Mouse (Mus musculus): ENCODE measurements around the gene 4833423E24Rik. TPM values are rescaled to one million over a fixed set of nuclear protein-coding genes. Genes with fewer than 3 reads are reported as not detected.

The 4833423E24Rik gene
- polyA plus RNA-seq (2012; rRNA removed): not detected in 2 replicates

DNA sequence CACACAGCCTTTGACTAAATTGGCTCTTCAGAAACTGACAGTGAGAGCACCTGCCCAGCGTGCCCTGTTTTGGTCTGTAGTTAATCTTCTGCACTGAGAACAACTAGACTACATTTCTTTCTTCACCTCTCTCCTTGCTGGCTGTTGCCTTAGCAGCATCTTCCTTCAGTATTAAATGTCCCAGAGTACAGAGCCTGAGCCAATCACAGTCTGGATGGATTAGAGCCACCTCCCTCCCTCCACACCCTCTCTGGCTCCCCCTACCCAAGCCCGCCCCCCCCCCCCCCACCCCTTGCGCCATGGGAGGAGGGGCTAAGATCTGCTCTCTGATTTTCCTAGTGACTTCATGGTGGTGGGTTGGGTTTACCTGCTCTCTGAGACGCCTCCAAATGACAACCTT is at the start of gene 4833423E24Rik:
Gene 4833423E24Rik (minus strand): TSS at position 146 of the 400 bp plus-strand sequence.
- WGBS: 23% methylated on average over 4 of the region's 4 CpGs
- no peaks in the 10 kb centered on the region for H3K36me3 ChIP-seq (ENCODE audit: control insufficient read depth, insufficient read depth, low read length)
- H3K27me3 ChIP-seq (replicated peaks; ENCODE audit: control insufficient read depth, insufficient read depth, low read length): no peaks in the 10 kb centered on the region
- no peak within 1 kb of the TSS for H3K4me3 ChIP-seq (ENCODE audit: insufficient read depth, low read depth, low read length)
- DNase-seq: no peak
- H3K4me1 ChIP-seq (ENCODE audit: control insufficient read depth, insufficient read depth, low read length): no peaks in the 10 kb centered on the region
- no peak for TF ChIP-seq CTCF (conservative IDR thresholded peaks at IDR 0.05; ENCODE audit: insufficient read depth, insufficient read length, low read depth, low read length)
- no peak for TF ChIP-seq POLR2A (IDR thresholded peaks at IDR 0.05; ENCODE audit: low read depth, low read length)
- H3K27ac ChIP-seq (ENCODE audit: insufficient read depth, low read depth, low read length): no peak within 1 kb of the TSS

DNA sequence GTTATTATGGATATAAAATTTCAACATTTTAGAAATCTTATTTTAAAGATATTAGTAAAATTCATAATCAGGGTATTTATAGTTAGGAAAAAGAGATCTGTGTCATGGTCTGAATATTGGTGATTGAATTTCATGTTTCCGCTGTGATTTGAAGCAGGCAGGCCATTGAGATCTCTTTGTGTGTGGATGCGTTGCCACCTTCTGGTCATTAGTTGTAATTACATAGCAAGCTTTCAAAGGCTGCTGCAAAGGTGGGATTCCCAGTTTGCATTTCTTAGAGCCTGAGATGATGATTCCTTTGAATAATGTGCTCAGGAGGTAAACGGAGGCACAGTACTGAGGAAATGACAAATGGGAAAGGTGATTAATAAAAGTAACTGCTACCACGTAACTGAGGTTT is 42.4 kb upstream of the 4833423E24Rik start:
- TF ChIP-seq POLR2A (IDR thresholded peaks at IDR 0.05; ENCODE audit: low read depth, low read length): no peak
- peak; percentile 54 for TF ChIP-seq CTCF (conservative IDR thresholded peaks at IDR 0.05; ENCODE audit: insufficient read depth, insufficient read length, low read depth, low read length)
- H3K27me3 ChIP-seq (replicated peaks; ENCODE audit: control insufficient read depth, insufficient read depth, low read length): no peaks in the 10 kb centered on the region
- H3K27ac ChIP-seq (ENCODE audit: insufficient read depth, low read depth, low read length): no peak overlapping the region
- DNase-seq: peak; percentile 41
- WGBS: 24% methylated on average over 4 of the region's 4 CpGs
- no peak overlapping the region for H3K4me3 ChIP-seq (ENCODE audit: insufficient read depth, low read depth, low read length)
- no peaks in the 10 kb centered on the region for H3K36me3 ChIP-seq (ENCODE audit: control insufficient read depth, insufficient read depth, low read length)
- no peaks in the 10 kb centered on the region for H3K4me1 ChIP-seq (ENCODE audit: control insufficient read depth, insufficient read depth, low read length)

DNA sequence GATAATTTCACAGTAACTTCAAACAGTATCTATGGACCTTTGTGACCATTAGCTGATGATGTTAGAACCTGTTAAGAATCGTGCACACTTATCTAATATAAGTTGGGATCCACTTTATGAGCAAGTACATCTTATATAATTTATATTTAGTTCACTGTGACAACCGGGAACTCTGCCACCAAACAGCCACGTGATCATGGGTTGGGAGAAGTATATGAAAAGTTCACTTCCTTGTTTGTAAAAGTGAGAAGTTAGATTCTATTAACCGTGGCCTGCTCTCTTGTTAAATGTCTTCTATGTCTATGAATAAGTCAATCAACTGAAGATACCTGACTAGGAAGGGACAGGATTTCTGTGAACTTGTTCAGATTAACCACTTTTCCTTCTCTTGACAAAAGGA is 41.4 kb upstream of the 4833423E24Rik start:
- WGBS: 38% methylated on average over 4 of the region's 4 CpGs
- no peak for TF ChIP-seq POLR2A (IDR thresholded peaks at IDR 0.05; ENCODE audit: low read depth, low read length)
- TF ChIP-seq CTCF (conservative IDR thresholded peaks at IDR 0.05; ENCODE audit: insufficient read depth, insufficient read length, low read depth, low read length): no peak
- Histone ChIP-seq H3K4me3 (ENCODE audit: insufficient read depth, low read depth, low read length) (no peak overlapping the region), H3K4me1 (ENCODE audit: control insufficient read depth, insufficient read depth, low read length) (no peaks in the 10 kb centered on the region), H3K27me3 (replicated peaks; ENCODE audit: control insufficient read depth, insufficient read depth, low read length) (no peaks in the 10 kb centered on the region), H3K36me3 (ENCODE audit: control insufficient read depth, insufficient read depth, low read length) (no peaks in the 10 kb centered on the region), H3K27ac (ENCODE audit: insufficient read depth, low read depth, low read length) (no peak overlapping the region)
- no peak for DNase-seq

DNA sequence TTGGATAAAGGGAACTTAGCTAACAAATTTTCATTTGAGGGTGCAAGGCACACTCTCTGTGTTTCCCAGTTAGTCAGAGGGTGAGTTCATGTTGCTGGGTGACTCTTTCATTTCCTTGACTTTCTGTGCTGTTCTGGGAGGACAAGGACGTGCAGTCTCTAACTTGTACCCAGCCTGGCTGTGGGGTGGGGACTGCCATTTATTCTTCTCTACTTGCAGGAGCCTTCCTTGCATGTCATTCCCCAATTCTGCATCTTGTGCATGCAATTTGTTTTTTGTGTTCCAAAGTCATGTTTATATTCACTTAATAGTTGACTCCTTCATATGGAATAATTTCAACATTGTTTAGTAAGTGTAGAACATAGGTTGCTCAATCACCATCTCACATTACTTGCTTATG is 36.0 kb upstream of the 4833423E24Rik start:
- 56% methylated on average over 1 of the region's 1 CpGs for WGBS
- H3K4me3 ChIP-seq (ENCODE audit: insufficient read depth, low read depth, low read length): no peak overlapping the region
- H3K4me1 ChIP-seq (ENCODE audit: control insufficient read depth, insufficient read depth, low read length): no peaks in the 10 kb centered on the region
- no peak for DNase-seq
- no peak for TF ChIP-seq CTCF (conservative IDR thresholded peaks at IDR 0.05; ENCODE audit: insufficient read depth, insufficient read length, low read depth, low read length)
- no peak for TF ChIP-seq POLR2A (IDR thresholded peaks at IDR 0.05; ENCODE audit: low read depth, low read length)
- no peaks in the 10 kb centered on the region; the same call in 1 of the 2 replicates for H3K27me3 ChIP-seq (replicated peaks; ENCODE audit: control insufficient read depth, insufficient read depth, low read length)
- H3K27ac ChIP-seq (ENCODE audit: insufficient read depth, low read depth, low read length): no peak overlapping the region
- H3K36me3 ChIP-seq (ENCODE audit: control insufficient read depth, insufficient read depth, low read length): no peaks in the 10 kb centered on the region

DNA sequence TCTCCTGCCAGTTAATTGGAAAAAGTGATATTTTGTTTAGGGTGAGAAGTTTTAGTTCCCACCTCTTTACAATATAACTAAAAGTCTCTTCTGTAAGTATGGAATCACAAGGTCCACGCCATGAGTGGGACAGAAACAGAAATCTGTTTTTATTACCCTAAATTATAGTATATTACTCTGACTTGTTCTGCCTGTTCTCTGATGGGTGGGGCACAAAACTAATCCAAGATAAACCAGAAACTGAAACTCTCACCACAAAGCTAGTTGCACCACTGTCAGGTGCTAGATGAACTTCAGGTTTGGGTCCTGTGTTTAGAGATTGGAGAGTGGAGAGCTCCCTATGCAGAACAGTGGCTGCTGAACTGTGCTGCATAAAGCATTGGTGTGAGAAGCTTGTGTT is 15.1 kb upstream of the 4833423E24Rik start:
- TF ChIP-seq CTCF (conservative IDR thresholded peaks at IDR 0.05; ENCODE audit: insufficient read depth, insufficient read length, low read depth, low read length): no peak
- no peak for TF ChIP-seq POLR2A (IDR thresholded peaks at IDR 0.05; ENCODE audit: low read depth, low read length)
- H3K4me1 ChIP-seq (ENCODE audit: control insufficient read depth, insufficient read depth, low read length): no peaks in the 10 kb centered on the region
- no peaks in the 10 kb centered on the region for H3K36me3 ChIP-seq (ENCODE audit: control insufficient read depth, insufficient read depth, low read length)
- no peak overlapping the region for H3K27ac ChIP-seq (ENCODE audit: insufficient read depth, low read depth, low read length)
- WGBS: 54% methylated on average over 1 of the region's 1 CpGs
- DNase-seq: no peak
- H3K4me3 ChIP-seq (ENCODE audit: insufficient read depth, low read depth, low read length): no peak overlapping the region
- H3K27me3 ChIP-seq (replicated peaks; ENCODE audit: control insufficient read depth, insufficient read depth, low read length): no peaks in the 10 kb centered on the region

DNA sequence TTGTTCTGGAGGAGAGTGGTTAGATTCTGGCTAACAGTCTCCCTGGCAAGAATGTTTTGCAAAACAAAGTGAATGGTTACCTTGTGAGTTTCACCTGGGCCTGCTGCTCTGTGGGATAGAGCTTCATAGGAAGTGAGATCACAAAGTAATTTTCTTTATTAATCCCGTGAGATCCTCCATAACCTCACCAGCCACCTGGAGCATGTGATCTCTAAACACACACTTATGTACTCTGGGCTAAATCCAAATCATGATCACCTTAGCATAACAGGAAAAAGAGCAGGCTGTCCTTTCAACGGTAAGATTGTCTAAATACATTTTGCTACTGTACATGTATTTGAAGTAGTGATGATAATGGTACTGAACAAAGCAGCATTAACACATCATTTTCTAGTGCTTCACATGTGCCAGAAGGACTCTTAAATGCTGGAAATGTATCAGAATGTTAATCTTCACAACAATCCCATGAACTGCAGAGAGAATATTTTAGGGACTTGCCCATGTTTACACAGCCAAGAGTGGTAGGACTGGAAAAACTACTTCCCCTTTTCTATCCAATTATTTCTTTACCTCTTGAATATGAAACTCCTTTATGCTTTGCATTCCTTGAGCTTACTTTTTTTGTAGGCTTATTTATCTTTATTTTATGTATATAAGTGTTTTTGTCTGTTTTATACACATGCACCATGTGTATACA is 13.4 kb upstream of the 4833423E24Rik start:
- Histone ChIP-seq H3K4me3 (ENCODE audit: insufficient read depth, low read depth, low read length) (no peak overlapping the region), H3K27ac (ENCODE audit: insufficient read depth, low read depth, low read length) (no peak overlapping the region), H3K4me1 (ENCODE audit: control insufficient read depth, insufficient read depth, low read length) (no peaks in the 10 kb centered on the region), H3K36me3 (ENCODE audit: control insufficient read depth, insufficient read depth, low read length) (no peaks in the 10 kb centered on the region), H3K27me3 (replicated peaks; ENCODE audit: control insufficient read depth, insufficient read depth, low read length) (no peaks in the 10 kb centered on the region)
- DNase-seq: no peak
- WGBS: 73% methylated on average over 2 of the region's 2 CpGs
- TF ChIP-seq POLR2A (IDR thresholded peaks at IDR 0.05; ENCODE audit: low read depth, low read length) (no peak), CTCF (conservative IDR thresholded peaks at IDR 0.05; ENCODE audit: insufficient read depth, insufficient read length, low read depth, low read length) (no peak)

DNA sequence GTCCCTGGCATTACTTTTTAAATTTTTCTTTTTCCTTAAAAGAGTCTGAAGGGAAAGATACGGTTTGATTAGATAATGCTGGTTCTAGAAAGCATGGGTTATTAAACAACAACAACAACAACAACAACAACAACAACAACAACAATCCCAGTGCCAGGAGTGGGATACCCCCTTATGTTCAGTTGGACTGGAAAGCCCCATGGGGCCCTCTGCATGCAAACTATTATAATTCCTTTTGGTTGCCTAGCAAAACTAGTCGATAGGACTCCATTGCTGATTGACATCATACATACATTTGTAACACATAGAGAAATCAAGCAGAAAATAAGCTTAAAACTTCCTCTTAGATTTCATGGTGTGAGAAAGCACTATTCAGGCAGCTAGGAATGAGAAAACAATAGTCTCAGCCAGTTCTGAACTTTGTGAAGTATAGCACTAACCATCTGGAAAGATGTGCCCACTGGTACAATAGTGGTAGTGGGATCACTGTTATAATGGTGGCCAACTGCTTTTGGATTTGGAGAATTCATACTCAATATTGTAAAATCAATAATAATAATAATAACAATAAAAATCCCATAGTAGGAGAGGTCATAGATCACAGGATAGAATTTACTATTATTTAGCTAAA is 4.2 kb upstream of the 4833423E24Rik start:
- Histone ChIP-seq H3K4me1 (ENCODE audit: control insufficient read depth, insufficient read depth, low read length) (no peaks in the 10 kb centered on the region), H3K36me3 (ENCODE audit: control insufficient read depth, insufficient read depth, low read length) (no peaks in the 10 kb centered on the region), H3K4me3 (ENCODE audit: insufficient read depth, low read depth, low read length) (no peak overlapping the region), H3K27ac (ENCODE audit: insufficient read depth, low read depth, low read length) (no peak overlapping the region), H3K27me3 (replicated peaks; ENCODE audit: control insufficient read depth, insufficient read depth, low read length) (no peaks in the 10 kb centered on the region)
- no peak for TF ChIP-seq CTCF (conservative IDR thresholded peaks at IDR 0.05; ENCODE audit: insufficient read depth, insufficient read length, low read depth, low read length)
- no peak for TF ChIP-seq POLR2A (IDR thresholded peaks at IDR 0.05; ENCODE audit: low read depth, low read length)
- WGBS: 90% methylated on average over 2 of the region's 2 CpGs
- DNase-seq: no peak

Measured in kidney, adult 2 months (tissue).